Mouse (Mus musculus) Patski (cell line): ENCODE measurements around the gene Slc39a1. TPM values are rescaled to one million over a fixed set of nuclear protein-coding genes. Genes with fewer than 3 reads are reported as not detected.

Experiments used
- ATAC-seq: fragments of 100-300 bp; one replicate; pipeline ENCODE4 v1.8.0; 2021
- CTCF ChIA-PET: fragments of 350-600 bp; sonication (Branson Sonifier 250); formaldehyde crosslinking; loops from one replicate; lab custom pipeline; 2022; ENCODE audit warnings: inconsistent platforms; lab: Charles Lee
- POLR2A ChIA-PET: fragments of 350-600 bp; sonication (Branson Sonifier 250); formaldehyde crosslinking; loops from one replicate; lab custom pipeline; 2022; ENCODE audit warnings: antibody characterized with exemption, inconsistent platforms; lab: Charles Lee
- DNase-seq: peaks from one replicate; pipeline ENCODE4 v3.0.0-alpha.2; 2011; ENCODE audit warnings: low read depth, low spot score
- H3K27me3 ChIP-seq: fragments of 371-371 bp; one replicate; pipeline ENCODE4 v1.5.1; 2021
- CTCF ChIP-seq: fragments of 100-300 bp; IDR thresholded peaks from one replicate; pipeline ENCODE4 v1.5.1; 2021
- in situ Hi-C: fragments of 300-500 bp; cut with MboI; formaldehyde crosslinking; loops from 3 replicates; pipeline ENCODE4 v1.11.1; 2018; ENCODE audit warnings: low pct_unique_long_range_greater_than_20kb, mixed read lengths
- polyA plus RNA-seq: library from polyadenylated mRNA; unstranded; gene quantifications from one replicate; pipeline ENCODE4 v1.2.3, GENCODE M21; 2021

Gene Slc39a1
- 243 TPM for polyA plus RNA-seq

DNA sequence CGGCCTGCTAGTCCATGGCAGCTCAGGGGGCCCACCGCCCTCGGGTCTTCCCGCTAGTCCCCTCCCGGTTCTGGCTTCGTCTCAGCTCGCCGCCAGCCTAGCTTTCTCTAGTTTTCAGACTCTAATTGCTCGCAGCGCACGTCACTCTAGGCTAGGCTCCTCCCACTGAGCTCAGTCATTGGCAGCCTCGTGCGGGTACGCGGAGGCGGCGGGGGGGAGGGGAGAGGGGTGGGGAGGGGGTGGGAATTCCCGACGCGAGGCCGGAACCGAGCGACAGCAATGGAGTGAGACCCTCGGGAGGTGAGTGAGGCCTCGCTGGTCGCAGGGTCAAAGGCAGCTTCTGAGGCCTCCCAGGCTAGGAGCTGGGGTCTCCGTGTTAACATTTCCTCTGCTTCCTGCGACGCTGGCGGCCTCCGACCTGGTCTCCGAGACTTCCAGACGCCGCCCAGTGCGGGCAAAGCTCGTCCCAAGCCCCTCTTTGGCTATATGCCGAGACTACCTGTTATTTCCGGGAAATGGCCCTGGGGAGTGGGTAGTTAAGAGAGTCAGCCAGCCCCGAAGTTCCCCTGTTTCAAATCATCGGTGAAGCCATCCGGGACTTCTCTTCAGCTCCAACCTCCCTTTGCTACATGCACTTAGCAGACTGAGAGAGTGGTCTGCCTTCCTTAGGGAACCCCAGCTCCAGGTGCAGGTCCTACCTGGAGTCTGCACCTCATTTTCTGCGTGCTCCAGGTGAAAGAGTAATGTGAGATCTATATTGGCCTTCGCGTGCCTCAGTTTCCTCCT lies at the start of gene Slc39a1:
Slc39a1 (plus strand) TSS at position 213 of the 786 bp plus-strand sequence.
- in situ Hi-C loops = no loop called here
- TF ChIP-seq CTCF = no peak
- ChIA-PET POLR2A (interaction anchor here (0.6 to 3.4 kb wide), 11 partner anchors 9 to 92 kb away, joined by 3 to 18 read pairs (median 4); partner anchors contain the start of genes Dennd4b, Jtb, Rab13 and Rps27), CTCF (interaction anchor here (0.6 to 2.5 kb wide), 8 partner anchors 10 to 33 kb away, joined by 3 to 7 read pairs (median 4); partner anchors contain the start of gene Jtb)
- no peaks in the 10 kb centered on the region for H3K27me3 ChIP-seq
- DNase-seq (peak; percentile 95), ATAC-seq (peak; percentile 91)

DNA sequence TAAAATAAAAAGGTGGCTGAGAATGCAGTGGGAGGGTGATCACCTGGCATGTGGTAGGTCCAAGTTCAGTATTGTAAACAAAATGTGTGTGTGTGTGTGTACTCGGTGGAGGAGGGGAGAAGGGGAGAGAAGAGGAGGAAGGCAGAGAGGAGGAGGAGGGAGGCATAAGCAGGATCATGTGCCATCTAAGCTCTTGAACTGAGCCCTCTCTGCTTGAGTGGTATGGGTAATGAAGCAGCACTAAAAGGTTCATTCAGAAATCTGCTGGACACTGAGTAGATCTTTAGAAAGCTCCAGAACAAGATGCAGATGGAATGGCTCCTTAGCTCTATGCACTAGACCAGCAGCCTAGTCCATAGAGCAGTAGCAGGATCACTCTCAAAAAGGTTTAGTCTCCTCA lies 45.1 kb upstream of the Slc39a1 start:
- ChIA-PET POLR2A (interaction anchor here (1.0 to 2.6 kb wide), 3 partner anchors 10 to 123 kb away, joined by 3 to 9 read pairs (median 3); partner anchors contain the start of genes Rab13 and Rps27), CTCF (interaction anchor here (1.0 to 2.4 kb wide), 7 partner anchors 10 to 70 kb away, joined by 3 to 12 read pairs (median 3); no protein-coding TSS in a partner anchor)
- no peak for ATAC-seq
- DNase-seq = peak; percentile 35
- no peaks in the 10 kb centered on the region for H3K27me3 ChIP-seq
- in situ Hi-C loops = no loop called here
- TF ChIP-seq CTCF = no peak

DNA sequence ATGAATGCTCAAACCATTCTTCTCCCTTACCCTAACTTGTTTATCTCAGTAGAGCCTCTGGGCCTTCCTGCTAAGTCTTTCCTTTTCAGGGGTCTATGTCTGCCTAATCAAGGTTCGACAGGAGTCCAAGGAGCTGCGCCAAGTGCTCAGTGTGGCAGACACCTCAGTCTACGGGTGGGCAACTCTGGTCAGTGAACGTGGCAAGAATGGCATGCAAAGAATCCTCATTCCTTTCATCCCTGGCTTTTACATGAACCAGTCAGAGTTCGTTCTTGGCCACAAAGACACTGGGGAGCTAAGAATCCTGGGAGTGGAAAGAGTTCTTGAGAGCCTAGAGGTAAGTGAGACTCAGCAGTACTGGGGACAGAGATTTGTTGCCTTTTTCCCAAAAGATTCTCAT lies 44.4 kb upstream of the Slc39a1 start:
- ATAC-seq = peak; percentile 97
- ChIA-PET CTCF (interaction anchor here (0.9 to 2.4 kb wide), 9 partner anchors 8 to 134 kb away, joined by 3 to 12 read pairs (median 3); no protein-coding TSS in a partner anchor), POLR2A (interaction anchor here (0.5 to 2.6 kb wide), 4 partner anchors 9 to 1800 kb away, joined by 3 to 9 read pairs (median 4); no protein-coding TSS in a partner anchor)
- DNase-seq = peak; percentile 97
- no peaks in the 10 kb centered on the region for H3K27me3 ChIP-seq
- in situ Hi-C loops = no loop called here
- TF ChIP-seq CTCF = no peak

DNA sequence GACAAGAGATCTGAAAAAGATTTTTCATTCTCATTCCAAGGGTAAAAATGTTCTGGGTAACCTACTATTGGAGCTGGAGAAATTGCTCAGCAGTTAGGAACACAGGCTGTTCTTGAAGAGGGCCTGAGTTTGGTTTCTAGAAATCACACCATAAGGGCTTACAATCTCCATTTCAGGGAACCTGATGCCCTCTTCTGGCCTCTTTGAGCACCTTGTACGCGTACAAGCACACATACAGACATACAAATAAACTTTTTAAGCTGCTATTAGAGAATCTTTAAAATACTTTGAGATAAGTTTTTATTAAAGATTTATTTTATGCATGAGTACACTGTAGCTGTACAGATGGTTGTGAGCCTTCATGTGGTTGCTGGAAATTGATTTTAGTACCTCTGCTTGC lies 43.4 kb upstream of the Slc39a1 start:
- in situ Hi-C loops = no loop called here
- H3K27me3 ChIP-seq = no peaks in the 10 kb centered on the region
- peak; percentile 58 for TF ChIP-seq CTCF
- no peak for ATAC-seq
- ChIA-PET CTCF (interaction anchor here (0.9 to 2.0 kb wide), 8 partner anchors 9 to 169 kb away, joined by 3 to 7 read pairs (median 4); no protein-coding TSS in a partner anchor), POLR2A (interaction anchor here (2.6 kb wide), 1 partner anchor 8 kb away, joined by 9 read pairs; no protein-coding TSS in a partner anchor)
- no peak for DNase-seq

DNA sequence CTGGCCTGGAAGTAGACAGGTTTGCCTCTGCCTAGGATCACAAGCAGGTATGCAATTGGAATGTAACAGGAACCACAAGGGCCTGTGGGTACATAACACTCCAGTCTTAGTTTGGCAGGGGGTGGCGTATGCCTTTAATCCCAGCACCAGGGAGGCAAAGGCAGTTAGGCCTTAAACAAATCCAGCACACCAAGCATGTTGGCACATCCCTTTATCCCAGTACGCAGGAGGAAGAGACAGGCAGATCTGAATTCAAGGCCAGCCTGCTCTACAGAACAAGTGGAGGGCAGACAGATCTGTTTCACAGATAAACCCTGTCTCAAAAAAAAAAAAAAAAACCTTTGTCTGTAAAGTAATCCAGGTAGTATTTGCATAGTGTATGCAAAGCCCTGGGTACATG lies 39.3 kb upstream of the Slc39a1 start:
- DNase-seq (no peak), ATAC-seq (peak; percentile 3)
- ChIA-PET POLR2A (no interaction called here), CTCF (interaction anchor here (1.0 kb wide), 1 partner anchor 9 kb away, joined by 3 read pairs; no protein-coding TSS in a partner anchor)
- TF ChIP-seq CTCF = no peak
- in situ Hi-C loops = no loop called here
- H3K27me3 ChIP-seq = no peaks in the 10 kb centered on the region

DNA sequence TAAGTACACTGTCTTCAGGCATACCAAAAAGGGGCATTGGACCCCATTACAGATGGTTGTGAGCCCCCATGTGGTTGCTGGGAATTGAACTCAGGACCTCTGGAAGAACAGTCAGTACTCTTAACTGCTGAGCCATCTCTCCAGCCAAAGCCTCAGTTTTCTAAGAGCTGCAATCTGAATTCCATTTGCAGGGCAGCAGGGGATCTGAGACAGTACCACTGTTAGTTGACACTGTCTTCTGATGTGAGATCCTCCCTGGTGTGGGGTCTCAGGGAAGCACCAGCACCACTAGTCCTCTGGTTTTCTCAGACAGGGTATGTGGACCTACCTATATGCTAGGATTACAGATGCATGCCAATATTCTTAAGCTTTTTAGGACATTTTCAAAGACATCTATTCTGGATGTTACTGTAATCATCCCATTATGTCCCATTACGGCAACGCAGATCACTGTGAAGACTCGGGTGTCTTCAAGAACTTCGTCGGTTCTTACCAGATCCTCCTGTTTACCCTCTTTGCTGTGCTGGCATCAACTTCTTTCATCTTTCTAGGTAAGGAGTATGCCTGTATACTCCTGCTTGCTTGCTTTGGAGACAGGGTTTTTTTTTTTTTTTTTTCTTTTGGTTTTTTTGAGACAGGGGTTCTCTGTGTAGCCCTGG lies 37.9 kb upstream of the Slc39a1 start:
- ChIA-PET CTCF (interaction anchor here (1.3 kb wide), 1 partner anchor 164 kb away, joined by 3 read pairs; no protein-coding TSS in a partner anchor), POLR2A (no interaction called here)
- ATAC-seq (no peak), DNase-seq (no peak)
- H3K27me3 ChIP-seq = no peaks in the 10 kb centered on the region
- no peak for TF ChIP-seq CTCF
- in situ Hi-C loops = no loop called here

DNA sequence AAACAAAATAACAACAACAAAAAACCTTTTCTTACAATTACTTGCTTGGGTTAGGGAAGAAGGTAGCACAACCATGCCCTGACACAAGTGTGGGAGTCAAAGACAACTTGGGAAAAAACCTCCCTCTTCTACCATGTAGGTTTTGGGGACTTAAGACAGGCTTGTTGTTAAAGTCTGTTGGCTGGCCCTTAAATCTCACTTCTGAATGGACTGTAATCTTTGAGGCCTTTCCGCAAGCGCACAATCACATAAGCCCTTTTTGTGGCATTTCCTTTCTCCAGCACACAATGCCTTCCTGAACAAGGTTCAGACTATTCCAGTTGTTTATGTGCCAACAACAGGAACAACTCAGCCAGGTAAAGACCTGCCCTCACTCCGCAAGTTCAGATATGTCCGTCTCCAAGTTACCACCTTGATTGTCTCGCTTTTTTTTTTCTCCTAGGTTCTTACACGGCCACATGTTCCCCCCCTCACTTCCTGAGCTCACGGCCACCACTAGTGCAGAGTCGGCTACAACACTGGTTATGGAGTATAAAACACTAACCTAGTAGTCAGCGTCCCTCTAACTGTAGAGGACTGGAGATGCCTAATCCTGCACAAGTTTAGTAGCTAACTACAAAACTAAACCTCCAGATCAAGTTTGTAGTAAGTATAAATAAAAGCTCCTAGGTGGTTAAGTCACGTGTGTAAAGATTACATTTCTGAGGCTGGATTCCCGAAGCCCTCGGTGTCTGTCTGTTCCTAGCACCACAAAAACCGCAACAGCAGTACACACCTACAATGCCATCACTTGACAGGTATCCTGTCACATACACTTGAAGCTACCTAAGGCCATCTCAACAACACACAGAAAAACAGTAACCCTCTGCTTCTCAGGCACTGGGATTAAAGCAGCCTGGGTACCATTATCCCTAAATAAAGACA lies 36.2 kb upstream of the Slc39a1 start:
- in situ Hi-C loops = no loop called here
- POLR2A ChIA-PET = interaction anchor here (1.4 to 1.7 kb wide), 2 partner anchors 8 to 10 kb away, joined by 4 to 9 read pairs; no protein-coding TSS in a partner anchor
- H3K27me3 ChIP-seq = no peaks in the 10 kb centered on the region
- TF ChIP-seq CTCF = no peak
- CTCF ChIA-PET = interaction anchor here (1.3 to 1.4 kb wide), 2 partner anchors 79 to 162 kb away, joined by 3 to 4 read pairs; no protein-coding TSS in a partner anchor
- DNase-seq (no peak), ATAC-seq (no peak)

DNA sequence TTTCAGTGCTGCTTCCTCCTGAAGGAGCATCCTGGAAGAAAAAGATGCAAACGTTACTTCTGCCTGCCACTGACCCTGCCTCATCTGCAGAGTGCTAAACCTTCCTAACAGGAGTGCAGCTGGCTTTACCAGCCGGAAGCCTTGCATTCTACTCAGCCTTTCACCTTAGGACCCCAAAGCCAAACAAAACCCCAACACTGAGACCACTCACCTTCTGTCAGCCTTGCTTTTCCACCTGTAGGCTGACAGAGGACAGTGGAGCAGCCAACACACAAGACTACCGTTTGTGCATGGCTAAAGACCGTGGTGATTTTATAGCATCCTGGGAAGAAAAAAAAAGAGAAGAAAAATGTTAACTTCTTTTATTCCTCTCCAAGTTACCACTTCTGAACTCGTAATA lies 35.2 kb upstream of the Slc39a1 start:
- in situ Hi-C loops = no loop called here
- no peaks in the 10 kb centered on the region for H3K27me3 ChIP-seq
- ChIA-PET POLR2A (interaction anchor here (0.5 to 1.7 kb wide), 5 partner anchors 9 to 71 kb away, joined by 3 to 9 read pairs (median 6); no protein-coding TSS in a partner anchor), CTCF (interaction anchor here (1.3 kb wide), 1 partner anchor 161 kb away, joined by 4 read pairs; no protein-coding TSS in a partner anchor)
- TF ChIP-seq CTCF = no peak
- no peak for DNase-seq
- ATAC-seq = no peak

DNA sequence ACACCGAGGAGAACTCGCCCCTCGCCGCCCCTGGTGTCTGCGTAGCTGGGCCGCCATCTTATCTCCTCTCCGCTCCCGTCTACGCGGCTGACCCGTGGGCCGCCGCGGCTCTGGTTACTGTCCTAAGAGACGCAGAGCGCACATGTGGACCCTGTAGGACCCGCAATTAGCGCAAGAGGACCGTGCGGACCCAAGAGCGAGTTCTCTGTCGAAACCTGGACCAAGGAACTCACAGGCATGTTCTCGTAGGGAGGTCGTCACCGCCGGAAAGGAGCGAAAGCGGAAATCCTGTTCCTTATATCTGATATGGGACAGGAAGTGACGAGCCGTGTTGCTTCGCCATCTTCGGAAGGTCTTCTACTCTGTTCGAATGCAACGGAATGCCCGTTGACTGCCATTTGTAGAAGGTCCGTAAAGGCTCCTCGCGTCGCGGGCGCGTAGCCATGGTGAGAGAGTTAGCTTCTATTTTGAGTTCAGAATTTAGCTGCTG lies 34.5 kb upstream of the Slc39a1 start, which contains the start of the genes Rps27 and Rab13:
Rps27 (minus strand) TSS at position 275 of the 490 bp plus-strand sequence.
Rab13 (plus strand) TSS at position 319 of the 490 bp plus-strand sequence.
- ChIA-PET CTCF (interaction anchor here (0.6 to 1.7 kb wide), 3 partner anchors 19 to 160 kb away, joined by 3 to 4 read pairs (median 3); no protein-coding TSS in a partner anchor), POLR2A (interaction anchor here (0.6 to 1.7 kb wide), 7 partner anchors 9 to 158 kb away, joined by 3 to 9 read pairs (median 4); partner anchors contain the start of gene Slc39a1)
- in situ Hi-C loops = no loop called here
- no peaks in the 10 kb centered on the region for H3K27me3 ChIP-seq
- ATAC-seq (peak; percentile 85), DNase-seq (peak; percentile 96)
- no peak for TF ChIP-seq CTCF
